Mouse (Mus musculus) brain, embryonic 18.5 days (tissue): ENCODE results near the gene Znrd1as.
A peak's percentile ranks its signal among the peaks of the same experiment; 100 is the strongest.

Source experiments
- DNase-seq: peaks from one replicate; pipeline ENCODE4 v3.0.0-alpha.2; 2012; ENCODE audit warnings: low read depth, low spot score

Gene Znrd1as

DNA sequence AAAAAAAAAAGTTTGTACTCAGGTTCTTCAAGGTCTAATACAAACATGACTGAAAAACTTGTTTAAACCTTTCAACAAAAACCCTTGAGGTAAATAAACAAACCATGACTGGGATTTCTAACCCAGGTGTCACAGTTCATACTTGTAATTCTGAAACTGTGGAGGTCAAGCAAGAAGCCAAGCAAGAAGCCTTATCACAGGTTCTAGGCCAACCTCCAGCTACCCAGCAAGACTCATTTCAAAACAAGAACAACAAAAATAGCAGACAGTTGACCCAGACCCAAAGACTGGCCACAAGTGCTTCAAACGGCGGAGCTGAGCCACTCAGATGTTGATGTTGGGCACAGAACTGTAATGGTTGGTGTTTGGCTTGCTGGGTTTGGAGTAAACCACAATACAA is 36.1 kb downstream of the Znrd1as start:
- no peak for DNase-seq

DNA sequence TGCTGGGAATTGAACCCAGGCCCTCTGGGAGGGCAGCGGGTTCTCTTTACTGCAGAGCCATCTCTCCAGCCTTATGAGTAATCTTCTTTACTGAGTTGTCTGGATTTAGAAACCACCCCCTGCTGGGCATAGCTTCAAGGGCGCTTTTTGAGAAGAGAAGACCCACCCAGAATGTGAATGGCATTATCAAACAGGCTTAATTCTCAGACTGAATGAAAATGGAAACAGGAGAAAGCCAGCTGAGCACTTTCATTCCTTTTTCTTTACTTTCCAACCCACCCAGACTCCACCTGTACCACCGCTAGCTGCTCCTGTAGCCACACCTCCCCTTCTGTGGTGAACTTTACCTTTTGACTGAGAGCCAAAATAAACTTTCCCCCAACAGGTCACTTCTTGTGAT is 37.1 kb downstream of the Znrd1as start:
- no peak for DNase-seq

DNA sequence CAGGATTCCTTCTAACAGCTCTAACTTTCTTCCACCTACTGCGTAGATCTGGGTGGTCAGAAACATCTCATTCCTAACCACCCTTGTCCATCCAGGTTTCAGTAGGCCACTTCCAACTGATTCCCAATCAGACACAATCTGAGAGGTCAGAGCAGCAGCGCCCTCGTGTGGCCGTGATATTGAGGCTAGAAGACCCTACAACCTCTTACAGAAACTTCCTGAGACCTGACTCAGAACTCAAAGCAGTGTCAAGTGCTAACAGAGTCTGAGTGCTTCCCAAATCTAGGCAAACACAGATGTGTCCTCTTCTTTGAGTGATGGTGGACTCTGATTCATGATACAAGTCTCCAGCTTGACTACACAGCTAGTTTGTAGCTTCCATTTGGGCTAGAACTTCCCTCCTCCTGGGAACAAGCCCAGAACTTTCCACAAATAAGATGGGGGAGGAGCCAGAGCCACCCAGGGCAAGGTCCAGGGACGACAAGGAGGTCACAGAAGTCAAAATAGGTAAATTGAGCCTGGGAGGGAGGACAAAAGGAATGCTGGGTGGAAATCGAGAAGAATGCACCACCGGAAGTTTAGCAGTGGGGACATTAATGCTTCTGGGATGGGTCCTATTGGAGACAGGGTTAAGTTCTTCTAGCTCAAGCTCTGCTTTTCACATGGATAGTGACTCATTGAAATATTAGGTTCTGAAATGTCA is 38.8 kb downstream of the Znrd1as start:
- DNase-seq, result peak; percentile 12

DNA sequence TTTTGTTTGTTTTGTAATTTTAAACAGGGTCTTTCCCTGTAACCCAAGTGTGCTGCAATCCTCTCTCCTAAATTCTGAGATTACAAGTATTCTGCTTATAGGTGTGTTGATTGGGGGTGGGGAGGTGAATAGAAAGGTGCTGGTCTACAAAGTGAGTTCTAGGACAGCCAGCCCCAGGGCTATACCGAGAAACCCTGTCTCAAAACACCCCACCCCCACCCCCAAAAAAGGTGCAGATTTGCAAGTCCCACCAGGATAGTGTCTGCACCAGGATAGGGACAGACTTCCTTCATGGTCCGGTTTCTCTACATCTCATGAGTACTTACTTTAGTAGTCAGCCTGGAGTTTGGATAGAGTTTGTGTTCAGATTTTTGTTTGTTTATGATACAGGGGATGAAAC is 40.1 kb downstream of the Znrd1as start:
- no peak for DNase-seq

DNA sequence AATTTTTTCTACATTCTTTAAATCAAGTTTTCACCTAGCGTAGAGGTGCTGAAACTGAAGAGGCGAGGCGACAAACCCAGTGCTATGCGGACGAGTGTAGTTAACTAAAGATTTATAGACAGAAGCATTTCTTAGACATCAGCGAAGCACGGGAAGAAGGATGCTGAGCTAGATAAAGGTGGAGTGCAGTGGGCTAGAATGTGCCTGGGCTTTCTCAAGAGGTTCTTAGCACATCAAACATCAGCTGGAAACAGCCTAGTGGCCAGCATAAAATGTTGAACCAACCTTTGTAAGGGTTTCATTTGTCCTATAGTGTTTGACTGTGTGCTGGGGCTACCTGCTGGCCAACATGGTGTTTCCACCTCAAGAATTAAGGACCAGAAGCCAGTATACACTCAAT is 42.5 kb downstream of the Znrd1as start, which contains the start of gene Zfp57:
Gene Zfp57, plus strand, starts transcription at position 301 of the 400 bp plus-strand sequence.
- DNase-seq, result no peak

DNA sequence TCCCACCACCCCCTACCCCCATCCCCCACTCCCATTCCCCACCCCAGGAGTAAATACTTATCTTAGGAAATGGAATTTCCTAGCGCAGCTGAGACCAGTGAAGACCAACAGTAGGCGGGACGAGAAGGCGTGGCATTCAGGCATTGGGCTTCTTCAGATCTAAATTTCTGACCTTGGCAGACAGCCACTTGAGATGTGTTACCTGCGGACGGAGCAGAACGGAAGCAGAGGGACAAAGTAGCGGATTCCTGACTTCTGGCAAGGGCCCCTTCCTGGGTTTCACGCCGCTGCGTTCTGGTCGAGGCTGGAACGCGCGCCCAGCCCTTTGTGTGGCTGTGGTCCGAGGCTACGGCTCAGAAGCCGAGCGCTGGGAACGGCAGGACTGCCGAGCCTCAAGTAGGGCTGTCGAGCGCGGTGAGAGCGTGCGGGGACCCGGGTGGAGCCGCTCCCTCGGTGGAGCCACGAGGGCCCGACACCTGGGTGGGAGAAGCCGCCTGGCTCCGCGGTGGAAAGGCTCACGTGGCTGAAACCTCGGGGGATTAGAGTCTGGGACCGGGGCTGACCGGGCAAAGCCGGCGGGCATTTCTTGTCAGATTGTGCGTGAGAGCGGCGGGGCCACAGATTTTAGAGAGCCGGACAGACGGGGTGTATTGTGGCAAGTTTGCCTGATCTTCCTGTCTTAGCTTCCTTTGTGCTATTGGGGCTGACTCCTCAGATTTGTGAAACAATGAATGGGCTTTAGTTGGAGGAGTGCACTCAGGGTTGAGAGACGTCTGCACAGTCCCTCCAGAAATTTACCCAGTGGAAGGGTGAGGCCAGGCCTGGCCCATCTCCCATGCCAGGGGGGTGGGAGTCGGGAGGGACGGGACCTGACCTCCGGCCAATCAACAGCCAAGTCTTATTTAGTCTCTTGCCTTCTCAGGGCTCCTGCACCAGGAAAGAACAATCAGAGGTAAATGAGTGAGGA is 44.3 kb downstream of the Znrd1as start:
- peak; percentile 75 for DNase-seq

DNA sequence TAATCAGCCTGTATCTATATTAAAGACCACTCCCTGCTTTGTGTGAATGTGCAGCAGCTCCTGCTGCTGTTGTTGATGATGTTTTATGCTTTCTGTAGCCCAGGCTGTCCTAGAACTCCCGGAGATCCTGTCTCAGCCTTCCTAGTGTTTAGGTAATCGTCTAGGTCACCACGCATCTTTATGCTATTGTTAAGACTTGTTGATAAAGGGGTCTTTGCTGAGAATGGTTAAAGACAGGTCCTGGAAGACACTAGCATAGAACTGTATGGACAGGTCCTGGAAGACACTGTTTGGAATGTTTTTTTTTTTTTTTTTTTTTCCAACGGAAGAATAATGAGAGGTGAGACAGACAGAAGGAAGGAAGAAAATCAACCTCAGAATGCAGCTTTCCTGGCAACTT is 45.0 kb downstream of the Znrd1as start:
- DNase-seq, result no peak

DNA sequence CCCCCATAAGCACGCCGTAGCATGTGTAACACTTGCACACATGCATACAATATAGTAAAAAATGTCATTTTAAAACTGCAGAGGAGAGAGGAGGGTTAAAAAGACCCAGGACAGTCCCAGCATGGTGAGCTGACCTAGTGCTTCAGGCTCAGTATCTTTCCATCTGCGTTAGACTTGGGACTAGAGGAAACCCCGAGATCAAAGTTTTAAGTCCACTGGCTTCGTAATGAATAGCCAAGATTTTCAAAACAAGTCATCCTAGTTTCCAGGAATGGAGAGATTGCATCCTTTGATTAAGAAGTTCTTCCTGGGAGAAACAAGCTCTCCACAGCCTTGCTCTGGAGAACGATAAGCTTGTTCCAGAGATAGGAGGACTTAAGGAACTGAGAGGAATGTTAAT is 49.8 kb downstream of the Znrd1as start:
- DNase-seq, result no peak

DNA sequence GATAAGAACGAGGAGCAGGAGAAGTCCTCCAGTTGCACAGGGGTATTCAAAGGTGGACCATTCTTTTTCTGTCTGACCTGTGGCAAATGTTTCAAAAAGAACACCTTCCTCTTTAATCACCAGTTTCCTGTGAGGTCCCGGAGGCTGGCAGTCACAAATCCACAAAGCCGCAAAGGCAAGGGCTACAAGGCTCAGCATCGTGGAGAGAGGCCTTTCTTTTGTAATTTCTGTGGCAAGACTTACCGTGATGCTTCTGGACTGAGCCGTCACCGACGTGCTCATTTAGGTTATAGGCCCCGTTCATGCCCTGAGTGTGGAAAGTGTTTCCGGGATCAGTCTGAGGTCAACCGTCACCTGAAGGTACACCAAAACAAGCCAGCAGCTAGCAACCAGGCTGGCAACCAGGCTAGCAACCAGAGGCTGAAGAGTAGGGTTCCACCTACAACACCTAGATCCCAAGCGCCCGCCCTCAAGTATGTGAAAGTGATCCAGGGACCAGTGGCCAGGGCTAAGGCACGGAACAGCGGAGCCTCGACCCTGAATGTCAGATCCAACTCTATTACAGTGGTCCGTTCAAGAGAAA is 51.2 kb downstream of the Znrd1as start:
- DNase-seq, result no peak

DNA sequence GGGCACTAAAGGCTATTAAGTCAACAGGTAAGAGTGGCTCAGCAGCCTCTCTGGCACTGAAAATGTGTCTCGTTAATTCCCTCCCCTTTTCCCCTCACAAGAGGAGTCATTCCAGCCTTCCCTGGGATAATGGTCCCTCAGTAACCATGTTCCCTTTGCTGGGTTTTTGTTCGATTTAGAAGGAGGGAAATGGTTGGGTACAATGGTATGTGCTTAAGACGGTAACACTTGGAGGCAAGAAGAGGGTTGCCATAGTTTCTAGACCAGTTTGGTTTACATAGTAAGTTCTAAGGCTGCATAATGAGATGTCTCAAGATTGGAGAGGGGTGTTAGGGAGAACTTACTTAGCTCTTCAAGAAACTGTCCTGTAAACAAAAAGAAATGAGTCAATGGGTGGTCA is 53.3 kb downstream of the Znrd1as start:
- no peak for DNase-seq

DNA sequence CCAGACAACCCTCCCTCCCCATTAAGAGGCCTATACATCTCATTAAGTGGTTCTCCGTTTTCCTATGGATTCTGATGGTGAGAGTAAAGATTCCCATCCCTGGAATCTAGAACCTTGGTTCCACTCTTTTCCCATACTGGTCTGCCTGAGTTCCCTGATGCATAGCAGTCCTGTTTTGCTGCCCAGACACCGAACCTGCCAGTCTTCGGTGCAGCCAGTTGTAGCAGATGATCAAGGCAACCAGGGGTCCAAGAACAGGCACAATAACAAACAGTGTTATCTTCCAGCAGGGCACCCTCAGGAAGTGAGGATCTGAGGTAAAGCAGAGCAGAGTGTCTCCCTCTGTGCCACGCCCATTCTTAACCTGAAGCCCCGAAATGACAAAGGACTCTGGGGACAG is 53.7 kb downstream of the Znrd1as start:
- no peak for DNase-seq
